Mouse (Mus musculus) central nervous system, embryonic 14 days (tissue): ENCODE results near the gene Brf1. TPM values are rescaled to one million over a fixed set of nuclear protein-coding genes. Genes with fewer than 3 reads are reported as not detected.

Source experiments
- polyA plus RNA-seq: library from polyadenylated mRNA; depleted of rRNA; stranded (reverse); fragments of >200 nt; gene quantifications from 2 replicates; pipeline ENCODE4 v1.2.3, GENCODE M21; 2012; rRNA removed

The Brf1 gene
- polyA plus RNA-seq = 80.8 and 84.7 TPM in 2 replicates

GRCm38 (mm10) chr12:113000294-113001132 lies at the start of gene Brf1:
Gene Brf1 (minus strand): TSS chr12:113000704.

GRCm38 (mm10) chr12:113013604-113014558 lies 13.4 kb upstream of the Brf1 start, which contains the start of gene Pacs2:
Gene Pacs2 (plus strand): TSS chr12:113014508.

GRCm38 (mm10) chr12:112976371-112977073 lies 24.0 kb downstream of the Brf1 start, which contains the start of gene Btbd6:
Gene Btbd6 (plus strand): TSS chr12:112976482.

GRCm38 (mm10) chr12:112941776-112942713 lies 58.5 kb downstream of the Brf1 start, which contains the start of gene Nudt14:
Gene Nudt14 (minus strand): TSS chr12:112942124.

GRCm38 (mm10) chr12:112929562-112930352 lies 70.7 kb downstream of the Brf1 start, which contains the start of gene Jag2:
Gene Jag2 (minus strand): TSS chr12:112929776.

Other genes with a start within 250 kb of the Brf1 start
- 7.8 and 8.3 TPM in 2 replicates for gene Pld4, start 240.0 kb downstream of the Brf1 start, polyA plus RNA-seq
- gene Ahnak2, start 198.0 kb downstream of the Brf1 start, polyA plus RNA-seq = 1.8 and 3.9 TPM in 2 replicates
- gene Clba1, start 191.8 kb downstream of the Brf1 start, polyA plus RNA-seq = 10.7 and 11.2 TPM in 2 replicates
- gene Cdca4, start 171.3 kb downstream of the Brf1 start, polyA plus RNA-seq = 55.2 and 60.5 TPM in 2 replicates
- gene Gpr132, start 132.5 kb downstream of the Brf1 start, polyA plus RNA-seq = 0.16 and 0.20 TPM in 2 replicates
- gene Jag2, start 70.9 kb downstream of the Brf1 start, polyA plus RNA-seq = 44.5 and 56.0 TPM in 2 replicates
- 37.1 and 42.3 TPM in 2 replicates for gene Nudt14, start 58.6 kb downstream of the Brf1 start, polyA plus RNA-seq
- 42.4 and 44.8 TPM in 2 replicates for gene Btbd6, start 24.2 kb downstream of the Brf1 start, polyA plus RNA-seq
- gene Pacs2, start 13.8 kb upstream of the Brf1 start, polyA plus RNA-seq = 74.1 and 81.7 TPM in 2 replicates
- gene Tex22, start 73.8 kb upstream of the Brf1 start, polyA plus RNA-seq = 0.27 and 0.34 TPM in 2 replicates
- gene Mta1, start 97.6 kb upstream of the Brf1 start, polyA plus RNA-seq = 111 and 114 TPM in 2 replicates
- gene Crip2, start 139.5 kb upstream of the Brf1 start, polyA plus RNA-seq = 250 and 289 TPM in 2 replicates
- 60.6 and 128 TPM in 2 replicates for gene Crip1, start 145.6 kb upstream of the Brf1 start, polyA plus RNA-seq
- gene Tedc1, start 155.7 kb upstream of the Brf1 start, polyA plus RNA-seq = 20.0 and 21.7 TPM in 2 replicates
- gene Tmem121, start 185.2 kb upstream of the Brf1 start, polyA plus RNA-seq = 51.1 and 57.3 TPM in 2 replicates